Mouse (Mus musculus) liver, adult 2 months (tissue): ENCODE measurements around the gene Itgb6.

Experiments
- CTCF ChIP-seq: fragments of 200-500 bp; IDR thresholded peaks from 2 replicates; pipeline ENCODE4 v1.5.1; 2011; ENCODE audit warnings: low read depth, low read length, control low read depth
- POLR2A ChIP-seq: fragments of 200-500 bp; IDR thresholded peaks from 2 replicates; pipeline ENCODE4 v1.6.1; 2011; ENCODE audit warnings: low read length, control low read depth; ENCODE audit not compliant: insufficient read depth; ENCODE audit errors: extremely low read depth

DNA sequence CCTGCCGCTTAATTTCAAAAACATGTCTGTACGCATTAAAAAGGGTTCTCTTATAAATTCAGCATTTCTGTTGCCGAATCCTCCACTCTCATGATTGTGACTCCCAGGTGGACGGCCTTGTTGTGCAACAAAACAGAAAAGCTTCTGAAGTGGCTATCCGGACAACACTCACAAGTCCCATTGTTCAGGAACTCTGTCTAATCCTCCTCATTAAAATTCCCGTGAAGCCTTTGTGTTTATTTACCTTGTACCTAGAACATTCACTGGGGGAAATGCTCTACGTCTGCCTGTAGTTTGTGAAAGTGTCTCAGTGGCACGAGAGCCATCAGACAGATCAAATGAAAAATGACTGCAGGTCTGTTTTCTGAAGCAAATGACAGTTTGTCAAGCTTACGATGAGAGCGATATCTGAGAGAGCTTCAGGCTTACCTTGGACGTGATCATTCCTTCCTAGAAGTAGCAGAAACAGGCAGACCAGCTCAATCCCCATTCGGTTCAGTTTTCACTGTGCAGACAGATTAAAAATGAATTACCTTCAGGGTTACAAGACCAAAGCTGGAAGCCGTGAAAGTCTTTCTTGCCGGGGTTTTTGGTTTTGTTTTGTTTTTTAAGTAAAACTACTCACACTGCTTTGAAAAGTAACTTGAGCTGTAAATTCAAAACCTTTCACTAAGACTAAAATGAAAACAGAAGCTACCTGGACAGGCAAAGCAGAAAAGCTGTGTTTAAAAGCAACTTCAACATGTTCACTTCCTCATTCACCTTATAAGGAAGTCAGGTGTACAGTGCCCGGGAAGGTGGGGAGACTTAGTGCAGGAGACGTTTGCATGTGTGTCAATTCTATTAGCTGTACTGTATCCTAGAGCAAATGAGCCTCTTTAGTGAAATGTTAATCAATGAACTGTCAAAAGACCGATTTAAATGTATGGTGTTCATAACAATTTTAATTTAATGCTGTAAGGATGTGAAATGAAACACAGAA lies 49.2 kb downstream of the Itgb6 start:
- TF ChIP-seq CTCF (no peak), POLR2A (no peak)
